23 mouse cellular contexts compared by ENCODE assay signal in genomic region chr13:5737214-5737613, GRCm38 (mm10).
DNase-seq lines count a peak whose midpoint lies in the region; ATAC-seq lines count a peak whose summit lies in the region.
"Had no signal": no experiment of that assay in that cellular context is flagged by ENCODE, and none has a peak within 500 bp of the region (broad histone marks: within the 10 kb centered on the region; RNA-seq: fewer than 3 reads in every experiment).

No protein-coding gene starts in this region.

- WGBS in neural tube, embryonic 13.5 days: 58% methylated on average over 7 of the region's 7 CpGs

- no peak overlapping the region for H3K4me3 ChIP-seq in neural tube, embryonic 13.5 days
- H3K4me3 ChIP-seq: embryonic facial prominence, embryonic 10.5 days; embryonic facial prominence, embryonic 12.5 days; forebrain, embryonic 13.5 days; forebrain, embryonic 15.5 days had no signal

- H3K4me2 ChIP-seq in neural tube, embryonic 13.5 days: no peak overlapping the region
- H3K4me2 ChIP-seq: embryonic facial prominence, embryonic 12.5 days; forebrain, embryonic 13.5 days; forebrain, embryonic 15.5 days had no signal

- DNase-seq in frontal cortex, adult 2 months (ENCODE audit: extremely low spot score in 1 of 2, low spot score in 1 of 2): no peak
- DNase-seq in neural tube, embryonic 10.5 days (ENCODE audit: extremely low spot score, low spot score): no peak
- no peak for DNase-seq in right cerebral cortex, postnatal 36 days (ENCODE audit: low spot score in 2 of 2)
- DNase-seq: adrenal gland, adult 8-10 months; adrenal gland, postnatal 14 days; adrenal gland, postnatal 36 days; B cell, adult 2 months; cerebellum, adult 11-12 months; cerebellum, adult 2 months; cerebellum, adult 9-10 months; cerebellum, postnatal 10 days; cerebellum, postnatal 25 days had no signal

- no peak overlapping the region for H3K27ac ChIP-seq in neural tube, embryonic 13.5 days (replicated peaks)
- H3K27ac ChIP-seq: embryonic facial prominence, embryonic 10.5 days; embryonic facial prominence, embryonic 12.5 days; forebrain, embryonic 13.5 days; forebrain, embryonic 15.5 days had no signal

- no peak overlapping the region for H3K9ac ChIP-seq in neural tube, embryonic 13.5 days
- H3K9ac ChIP-seq: embryonic facial prominence, embryonic 12.5 days; forebrain, embryonic 13.5 days; forebrain, embryonic 15.5 days had no signal

- H3K9me3 ChIP-seq in neural tube, embryonic 13.5 days: no peaks in the 10 kb centered on the region
- H3K9me3 ChIP-seq: embryonic facial prominence, embryonic 10.5 days; embryonic facial prominence, embryonic 12.5 days; forebrain, embryonic 13.5 days; forebrain, embryonic 15.5 days; G1E had no signal

- ATAC-seq in frontal cortex, adult (ENCODE audit: low TSS enrichment): 0 out of 2 replicates have a peak, but pooled peaks have one; percentile 31
- ATAC-seq in neural tube, embryonic 13.5 days (ENCODE audit: low read depth): peak; percentile 59; the same call in 1 of the 2 replicates
- ATAC-seq: activated CD4-positive, CD25-positive, alpha-beta regulatory T cell, adult 4 months; CD4-positive, CD25-positive, alpha-beta regulatory T cell, adult 4 months; forebrain, embryonic 13.5 days; forebrain, embryonic 15.5 days; Patski had no signal

- H3K36me3 ChIP-seq in neural tube, embryonic 13.5 days: no peaks in the 10 kb centered on the region
- H3K36me3 ChIP-seq: embryonic facial prominence, embryonic 10.5 days; embryonic facial prominence, embryonic 12.5 days; forebrain, embryonic 15.5 days; G1E had no signal

- H3K4me1 ChIP-seq in neural tube, embryonic 13.5 days (replicated peaks): no peaks in the 10 kb centered on the region
- H3K4me1 ChIP-seq: embryonic facial prominence, embryonic 10.5 days; embryonic facial prominence, embryonic 12.5 days; forebrain, embryonic 13.5 days; forebrain, embryonic 15.5 days had no signal

- H3K27me3 ChIP-seq in neural tube, embryonic 13.5 days: no peaks in the 10 kb centered on the region
- H3K27me3 ChIP-seq: CH12.LX; embryonic facial prominence, embryonic 12.5 days; forebrain, embryonic 13.5 days; forebrain, embryonic 15.5 days; Patski had no signal
